Mouse (Mus musculus) thymus, adult 2 months (tissue): ENCODE measurements at regions not wholly inside any gene's neighbourhood (a gene's known extent, or its start where the extent isn't known, plus 50 kb on each side); places are given as distances from the start of the nearest gene placed in this dataset.

Experiments used
- DNase-seq: peaks from one replicate; pipeline ENCODE4 v3.0.0; 2021
- H3K27ac ChIP-seq: fragments of 200-500 bp; 2 replicates; pipeline ENCODE4 v1.5.1; 2012; ENCODE audit warnings: low read length, control low read depth; ENCODE audit not compliant: control insufficient read depth, insufficient read depth
- H3K27me3 ChIP-seq: fragments of 200-500 bp; 2 replicates; pipeline ENCODE4 v1.6.1; 2012; ENCODE audit warnings: mild to moderate bottlenecking, low read length, moderate library complexity, mixed read lengths; ENCODE audit not compliant: control insufficient read depth, insufficient read depth
- H3K36me3 ChIP-seq: fragments of 200-500 bp; 2 replicates; pipeline ENCODE4 v1.6.1; 2012; ENCODE audit warnings: mild to moderate bottlenecking, low read length, moderate library complexity; ENCODE audit not compliant: control insufficient read depth, insufficient read depth
- H3K4me1 ChIP-seq: fragments of 200-500 bp; replicated peaks from 2 replicates; pipeline ENCODE4 v1.6.1; 2012; ENCODE audit warnings: low read length; ENCODE audit not compliant: control insufficient read depth, insufficient read depth
- H3K4me3 ChIP-seq: fragments of 200-500 bp; 2 replicates; pipeline ENCODE4 v1.5.1; 2012; ENCODE audit warnings: mild to moderate bottlenecking, low read length, control low read depth, moderate library complexity; ENCODE audit not compliant: control insufficient read depth, insufficient read depth
- CTCF ChIP-seq: fragments of 200-500 bp; IDR thresholded peaks from 2 replicates; pipeline ENCODE4 v1.5.1; 2012; ENCODE audit warnings: mild to moderate bottlenecking, control low read depth, low read length, moderate library complexity, borderline replicate concordance; ENCODE audit not compliant: control insufficient read depth, poor library complexity, insufficient read depth; ENCODE audit errors: extremely low read depth
- POLR2A ChIP-seq: fragments of 200-500 bp; IDR thresholded peaks from 2 replicates; pipeline ENCODE4 v1.6.1; 2012; ENCODE audit warnings: mild to moderate bottlenecking, low read length, control low read depth, moderate library complexity; ENCODE audit not compliant: control insufficient read depth, poor library complexity, insufficient read depth; ENCODE audit errors: extremely low read depth
- WGBS: fragments of 180-500 bp; shearing (Covaris S2); methylation state at CpG from one replicate; pipeline ENCODE4 v1.1.7; 2018; 5-methylcytosine and 5-hydroxymethylcytosine counted together

DNA sequence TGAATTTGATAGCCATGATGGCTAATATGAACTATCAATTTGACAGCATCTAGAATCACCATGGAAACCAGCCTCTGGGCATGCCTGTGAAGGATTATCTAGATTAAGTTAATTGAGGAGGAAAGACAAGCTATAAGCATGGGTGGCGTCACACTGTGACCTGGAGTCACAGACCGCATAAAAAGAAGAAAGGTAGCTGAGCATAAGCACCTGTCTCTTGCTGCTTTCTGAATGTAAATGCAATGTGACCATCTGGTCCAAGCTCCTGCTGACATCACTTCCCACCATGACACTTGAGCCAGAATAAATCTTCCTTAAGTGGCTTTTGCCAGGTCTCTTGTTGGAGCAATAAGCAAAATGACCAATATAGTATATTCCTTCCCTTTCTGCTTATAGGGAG is 113.4 kb upstream of the Gm17728 start:
- Histone ChIP-seq H3K27me3 (no peaks in the 10 kb centered on the region), H3K4me1 (no peaks in the 10 kb centered on the region), H3K4me3 (no peak overlapping the region), H3K27ac (no peak overlapping the region), H3K36me3 (no peaks in the 10 kb centered on the region)
- TF ChIP-seq CTCF (no peak), POLR2A (no peak)
- WGBS: 91% methylated on average over 2 of the region's 2 CpGs
- no peak for DNase-seq

- WGBS: 37% methylated on average over 6 of the region's 6 CpGs
- Histone ChIP-seq H3K36me3 (no peaks in the 10 kb centered on the region), H3K4me1 (no peaks in the 10 kb centered on the region), H3K27ac (no peak overlapping the region), H3K27me3 (no peaks in the 10 kb centered on the region), H3K4me3 (no peak overlapping the region)
- TF ChIP-seq POLR2A (no peak), CTCF (no peak)
- DNase-seq: no peak
These were observed 99.1 kb upstream of the Gm17728 start for GRCm38 (mm10) chr17:9322772-9323171.

- no peaks in the 10 kb centered on the region for H3K27me3 ChIP-seq
- H3K4me1 ChIP-seq: no peaks in the 10 kb centered on the region
- H3K27ac ChIP-seq: no peak overlapping the region
- whole genome bisulfite sequencing: 96% methylated on average over 4 of the region's 4 CpGs
- no peak overlapping the region for H3K4me3 ChIP-seq
- H3K36me3 ChIP-seq: no peaks in the 10 kb centered on the region
- TF ChIP-seq CTCF (no peak), POLR2A (no peak)
- DNase-seq: no peak
These were observed 92.9 kb upstream of the Gm17728 start for GRCm38 (mm10) chr17:9328886-9329455.

DNA sequence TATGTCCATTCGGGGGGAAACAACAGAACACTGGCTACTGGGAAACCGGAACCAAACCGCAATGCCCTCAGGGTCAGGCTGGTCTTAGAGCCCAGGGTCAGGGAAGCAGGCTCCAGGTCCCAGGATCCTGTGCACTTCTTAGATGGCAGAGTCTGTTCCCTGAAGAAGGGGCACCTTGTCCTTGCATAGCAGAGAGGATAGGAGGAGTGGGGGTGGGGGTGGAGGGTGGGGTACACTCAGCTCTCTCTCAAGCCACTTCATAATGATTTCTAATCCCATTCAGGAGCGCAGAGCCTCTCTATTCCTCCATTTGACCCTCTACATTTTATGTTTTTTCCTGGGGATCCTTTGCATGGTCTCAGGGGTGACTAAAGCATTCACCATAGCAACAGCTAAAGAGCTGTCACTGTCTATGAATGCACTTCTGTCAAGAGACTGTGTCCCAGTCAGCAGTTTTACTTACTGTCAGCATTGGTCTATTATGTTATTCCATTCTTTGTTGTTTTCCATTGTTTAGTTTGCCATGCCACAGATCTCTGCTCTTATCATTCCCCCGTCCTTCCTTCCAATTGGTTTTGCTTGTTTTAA is 64.2 kb upstream of the Gm17728 start:
- WGBS: 95% methylated on average over 5 of the region's 5 CpGs
- Histone ChIP-seq H3K27me3 (no peaks in the 10 kb centered on the region), H3K4me3 (no peak overlapping the region), H3K36me3 (no peaks in the 10 kb centered on the region), H3K27ac (no peak overlapping the region), H3K4me1 (no peaks in the 10 kb centered on the region)
- TF ChIP-seq POLR2A (no peak), CTCF (no peak)
- DNase-seq: no peak
